Mouse (Mus musculus) liver, postnatal 0 days (tissue): Measurements from ENCODE around the gene Plekhg6. TPM values are rescaled to one million over a fixed set of nuclear protein-coding genes. Genes with fewer than 3 reads are reported as not detected.

Experiments used
- ATAC-seq: fragments of 200-750 bp; cut with Nextera tagmentation; 2 replicates; pipeline ENCODE4 v1.8.0; 2017; ENCODE audit warnings: mild to moderate bottlenecking, moderate library complexity
- DNase-seq: peaks from one replicate; pipeline ENCODE4 v3.0.0-alpha.2; 2016
- H3K27ac ChIP-seq: fragments of 300-500 bp; sonication (generic); 2 replicates; pipeline ENCODE4 v1.5.1; 2014; ENCODE audit warnings: antibody characterized with exemption, moderate library complexity, mild to moderate bottlenecking, low read depth
- H3K27me3 ChIP-seq: fragments of 300-500 bp; sonication (generic); 2 replicates; pipeline ENCODE4 v1.6.1; 2014; ENCODE audit warnings: low read length, control low read depth, mixed read lengths; ENCODE audit not compliant: insufficient read depth
- H3K36me3 ChIP-seq: fragments of 300-500 bp; sonication (generic); replicated peaks from 2 replicates; pipeline ENCODE4 v1.6.1; 2014; ENCODE audit warnings: mild to moderate bottlenecking, control low read depth, low read length, moderate library complexity, mixed read lengths; ENCODE audit not compliant: insufficient read depth
- H3K4me1 ChIP-seq: fragments of 300-500 bp; sonication (generic); 2 replicates; pipeline ENCODE4 v1.6.1; 2014; ENCODE audit warnings: antibody characterized with exemption, mild to moderate bottlenecking, control low read depth; ENCODE audit not compliant: insufficient read depth
- H3K4me2 ChIP-seq: fragments of 300-500 bp; sonication (generic); 2 replicates; pipeline ENCODE4 v1.6.1; 2014; ENCODE audit warnings: low read depth, mild to moderate bottlenecking, low read length, moderate library complexity, mixed read lengths
- H3K4me3 ChIP-seq: fragments of 300-500 bp; sonication (generic); 2 replicates; pipeline ENCODE4 v1.5.1; 2014; ENCODE audit warnings: low read depth, low read length
- H3K9ac ChIP-seq: fragments of 300-500 bp; sonication (generic); replicated peaks from 2 replicates; pipeline ENCODE4 v1.6.1; 2014; ENCODE audit warnings: mild to moderate bottlenecking, moderate library complexity
- H3K9me3 ChIP-seq: fragments of 300-500 bp; sonication (generic); 2 replicates; pipeline ENCODE4 v1.6.1; 2016; ENCODE audit warnings: mild to moderate bottlenecking, control low read depth, low read length, mixed read lengths
- CTCF ChIP-seq: sonication (generic); IDR thresholded peaks from 2 replicates; pipeline ENCODE4 v1.5.1; 2016; ENCODE audit warnings: antibody characterized with exemption, low read depth
- EP300 ChIP-seq: IDR thresholded peaks from 2 replicates; pipeline ENCODE4 v1.6.1; 2016; ENCODE audit warnings: antibody characterized with exemption, low read depth, mild to moderate bottlenecking
- WGBS: fragments of 180-500 bp; shearing (Covaris S2); extraction: QIAGEN DNeasy Blood & Tissue Kit; methylation state at CpG from one replicate; pipeline ENCODE4 v1.1.7; 2014; ENCODE audit not compliant: insufficient replicate concordance; 5-methylcytosine and 5-hydroxymethylcytosine counted together
- polyA plus RNA-seq: library from polyadenylated mRNA; unstranded; fragments of >200 nt; fragmentation: Nextera tagmentation; extraction: Ambion mirVana; gene quantifications from 2 replicates; pipeline ENCODE4 v1.2.1, GENCODE M21; 2015

Plekhg6 gene
- polyA plus RNA-seq, 1 experiment from 2014 or later, result 1.2 TPM

DNA sequence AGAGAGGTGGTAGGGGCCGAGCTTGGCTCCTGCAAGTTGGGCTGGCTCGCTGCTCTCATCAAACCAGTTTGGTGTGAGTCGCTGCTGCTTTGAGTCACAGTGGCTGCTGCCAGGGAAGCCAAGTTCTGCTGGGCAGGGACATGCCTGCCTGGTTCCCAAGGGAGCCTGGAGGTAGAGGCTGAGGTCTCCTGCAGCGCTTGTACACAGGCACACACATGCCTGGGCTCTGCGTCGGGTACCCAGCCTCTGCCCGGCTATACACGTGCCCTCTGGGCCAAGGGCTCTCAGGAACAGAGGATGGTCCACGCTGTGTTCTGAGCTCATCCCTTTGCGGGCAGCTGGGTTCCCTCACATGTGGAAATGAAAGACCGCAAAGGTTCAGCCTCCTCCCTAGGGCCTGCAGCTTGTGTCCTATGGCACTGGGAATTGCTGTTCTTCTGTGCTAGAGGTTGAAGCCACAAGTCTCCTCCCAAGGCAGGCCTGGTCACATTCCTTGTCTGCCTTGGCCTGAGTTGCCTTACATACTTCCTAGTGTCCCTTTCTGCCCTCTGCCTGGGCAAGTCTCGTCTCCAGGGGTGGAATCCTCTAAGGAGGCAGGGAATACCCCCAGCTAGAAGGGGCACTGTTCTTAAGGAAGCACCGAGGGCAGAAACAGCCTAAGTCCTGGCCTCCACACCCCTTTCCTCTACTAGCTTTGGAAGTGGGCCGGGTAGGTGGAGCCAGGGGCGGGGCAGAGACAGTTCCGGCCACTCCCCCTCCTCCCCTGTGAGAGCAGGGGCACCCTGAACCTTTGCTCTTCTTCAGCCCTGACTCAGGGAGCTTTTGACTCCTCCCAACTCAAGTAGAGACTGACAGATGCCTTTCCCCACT lies 2.8 kb downstream of the Plekhg6 start:
- H3K36me3 ChIP-seq, result no peaks in the 10 kb centered on the region
- no peak overlapping the region for H3K9ac ChIP-seq
- peaks cover 13% of the 10 kb centered on the region; the same call in 1 of the 2 replicates for H3K27me3 ChIP-seq
- no peaks in the 10 kb centered on the region for H3K9me3 ChIP-seq
- no peak overlapping the region for H3K27ac ChIP-seq
- H3K4me2 ChIP-seq, result peak overlapping the region; percentile 40
- H3K4me1 ChIP-seq, result peaks cover 18% of the 10 kb centered on the region
- no peak for TF ChIP-seq CTCF
- H3K4me3 ChIP-seq, result no peak overlapping the region
- peak; percentile 38 for ATAC-seq
- WGBS, result 48% methylated on average over 16 of the region's 16 CpGs
- DNase-seq, result peak; percentile 79

DNA sequence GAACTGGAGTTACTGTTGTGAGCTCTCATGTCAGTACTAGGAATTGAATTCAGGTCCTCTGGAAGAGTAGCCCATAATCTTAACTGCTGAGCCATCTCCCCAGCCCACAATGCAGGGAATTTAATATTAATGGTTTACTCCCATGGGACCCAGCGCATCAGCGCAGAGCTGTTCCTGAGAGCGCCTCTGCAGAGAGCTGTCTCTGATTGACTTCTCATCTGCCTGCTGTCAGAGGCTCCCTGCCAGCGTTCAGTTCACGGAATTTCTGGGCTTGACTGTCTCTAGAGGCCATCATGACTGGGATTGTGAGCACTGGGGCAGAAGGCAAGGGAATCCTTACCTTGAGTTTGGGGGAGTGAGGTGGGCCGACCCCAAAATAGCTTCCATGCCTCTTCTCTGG lies 3.6 kb downstream of the Plekhg6 start:
- H3K4me3 ChIP-seq, result no peak overlapping the region
- no peaks in the 10 kb centered on the region for H3K9me3 ChIP-seq
- no peak overlapping the region for H3K27ac ChIP-seq
- 68% methylated on average over 6 of the region's 6 CpGs for WGBS
- H3K4me1 ChIP-seq, result peaks cover 18% of the 10 kb centered on the region
- TF ChIP-seq CTCF, result no peak
- no peak for TF ChIP-seq EP300
- H3K4me2 ChIP-seq, result no peak overlapping the region
- H3K9ac ChIP-seq, result no peak overlapping the region
- no peaks in the 10 kb centered on the region for H3K36me3 ChIP-seq
- H3K27me3 ChIP-seq, result peaks cover 13% of the 10 kb centered on the region; the same call in 1 of the 2 replicates
- ATAC-seq (no peak), DNase-seq (no peak)

DNA sequence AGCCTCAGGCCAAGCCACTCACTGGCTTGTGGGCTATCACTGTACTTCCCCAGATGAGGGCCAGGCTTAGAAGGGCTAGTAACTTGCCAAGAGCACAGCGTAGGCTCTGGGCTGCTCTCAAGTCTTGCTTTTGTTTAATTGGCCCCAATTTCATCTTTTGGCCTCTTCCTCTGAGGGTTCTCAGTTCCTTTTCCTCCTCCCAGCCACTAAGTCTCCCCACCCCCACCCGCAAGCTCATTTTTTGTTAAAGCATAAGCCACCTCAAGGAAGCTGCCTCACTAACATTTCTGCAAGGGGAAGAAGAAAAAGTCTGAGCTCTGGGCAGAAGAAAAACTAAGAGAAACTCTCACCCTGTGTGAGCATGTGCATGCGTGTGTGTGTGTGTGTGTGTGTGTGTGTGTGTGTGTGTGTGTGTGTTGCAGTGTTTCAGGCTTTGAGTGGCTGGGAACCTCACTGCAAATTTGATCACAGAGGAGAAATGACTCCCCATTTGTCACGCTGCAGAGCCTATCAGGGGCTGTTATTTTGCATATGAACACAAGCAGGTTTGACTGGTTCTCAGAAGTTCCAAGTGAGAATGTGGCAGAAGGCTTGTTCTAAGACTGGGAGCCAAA lies 12.7 kb downstream of the Plekhg6 start:
- ATAC-seq (peak; percentile 18), DNase-seq (no peak)
- TF ChIP-seq CTCF, result no peak
- TF ChIP-seq EP300, result no peak
- Histone ChIP-seq H3K4me3 (no peak overlapping the region), H3K27ac (peak overlapping the region; percentile 35; the same call in 1 of the 2 replicates), H3K9ac (no peak overlapping the region), H3K27me3 (no peaks in the 10 kb centered on the region), H3K4me2 (no peak overlapping the region), H3K4me1 (peaks cover 13% of the 10 kb centered on the region), H3K9me3 (no peaks in the 10 kb centered on the region), H3K36me3 (no peaks in the 10 kb centered on the region; the same call in 1 of the 2 replicates)
- 31% methylated on average over 4 of the region's 4 CpGs for WGBS

DNA sequence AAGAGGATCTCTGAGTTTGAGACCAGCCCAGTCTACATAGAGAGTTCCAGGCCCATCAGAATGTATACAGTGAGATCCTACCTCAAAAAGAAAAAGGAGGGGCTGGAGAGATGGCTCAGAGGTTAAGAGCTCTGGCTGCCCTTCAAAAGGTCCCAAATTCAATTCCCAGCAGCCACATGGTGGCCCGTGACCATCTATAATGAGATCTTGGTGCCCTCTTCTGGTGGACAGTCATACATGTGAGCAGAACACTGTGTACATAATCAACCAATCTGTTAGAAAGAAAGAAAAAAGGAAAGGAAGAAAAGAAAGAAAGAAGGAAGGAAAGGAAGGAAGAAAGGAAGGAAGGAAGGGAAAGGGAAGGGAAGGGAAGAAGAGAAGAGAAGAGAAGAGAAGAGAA lies 14.5 kb downstream of the Plekhg6 start:
- Histone ChIP-seq H3K9me3 (no peaks in the 10 kb centered on the region), H3K27ac (no peak overlapping the region), H3K4me3 (no peak overlapping the region), H3K4me1 (peaks cover 16% of the 10 kb centered on the region), H3K27me3 (no peaks in the 10 kb centered on the region), H3K36me3 (peaks cover 10% of the 10 kb centered on the region), H3K9ac (no peak overlapping the region), H3K4me2 (no peak overlapping the region)
- no peak for ATAC-seq
- TF ChIP-seq CTCF (peak; percentile 45), EP300 (no peak)
- DNase-seq, result no peak
- WGBS, result 72% methylated on average over 1 of the region's 1 CpGs

DNA sequence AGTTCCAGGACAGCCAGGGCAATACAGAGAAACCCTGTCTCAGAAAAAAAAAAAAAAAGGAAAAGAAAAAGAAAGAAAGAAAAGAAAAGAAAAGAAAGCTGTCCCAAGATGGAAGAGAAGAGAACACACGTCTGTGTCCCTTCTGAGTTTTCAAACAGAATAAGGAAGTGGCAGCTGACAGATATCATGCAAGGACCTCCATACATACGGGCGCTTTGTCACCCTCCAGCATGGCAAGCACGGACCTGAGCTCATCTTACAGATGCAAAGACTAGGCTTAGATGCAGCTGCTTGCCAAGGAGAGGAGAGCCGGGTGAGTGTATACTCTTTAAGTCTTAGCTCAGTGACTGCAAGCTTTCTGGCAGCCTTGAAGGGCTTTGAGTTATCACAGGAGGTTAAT lies 15.1 kb downstream of the Plekhg6 start:
- WGBS, result 67% methylated on average over 5 of the region's 5 CpGs
- ATAC-seq, result no peak

DNA sequence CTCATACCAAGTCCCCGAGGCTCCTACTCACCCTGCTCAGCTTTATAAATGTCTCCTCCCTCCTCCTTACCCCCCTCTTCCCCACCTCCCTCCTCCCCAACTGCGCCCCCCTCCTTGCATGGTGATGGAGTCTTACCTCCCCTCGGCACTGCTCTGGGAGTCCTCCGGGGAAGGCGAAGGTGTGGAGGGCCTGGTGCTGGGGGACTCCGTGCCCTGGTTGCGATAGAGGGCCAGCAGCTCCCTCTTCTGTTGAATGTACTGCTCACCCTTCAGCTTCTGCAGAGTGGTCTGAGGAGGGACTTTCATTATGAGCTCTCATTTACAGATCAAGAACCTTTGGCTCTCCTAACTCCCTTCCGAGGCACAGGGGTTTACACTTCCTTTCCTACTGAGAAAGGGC lies 16.1 kb downstream of the Plekhg6 start:
- DNase-seq (no peak), ATAC-seq (no peak)
- no peaks in the 10 kb centered on the region for H3K27me3 ChIP-seq
- 19% methylated on average over 8 of the region's 8 CpGs for WGBS
- peaks cover 20% of the 10 kb centered on the region for H3K4me1 ChIP-seq
- no peak overlapping the region for H3K9ac ChIP-seq
- H3K9me3 ChIP-seq, result no peaks in the 10 kb centered on the region
- H3K27ac ChIP-seq, result peak overlapping the region; percentile 29; the same call in 1 of the 2 replicates
- H3K36me3 ChIP-seq, result peaks cover 23% of the 10 kb centered on the region
- no peak overlapping the region for H3K4me2 ChIP-seq
- TF ChIP-seq EP300, result no peak
- peak; percentile 48 for TF ChIP-seq CTCF
- no peak overlapping the region for H3K4me3 ChIP-seq

More for the DNA sequence above, 15.1 kb downstream of the Plekhg6 start:
- Histone ChIP-seq H3K27me3 (no peaks in the 10 kb centered on the region), H3K36me3 (peaks cover 16% of the 10 kb centered on the region), H3K4me1 (peaks cover 17% of the 10 kb centered on the region), H3K27ac (no peak overlapping the region), H3K9me3 (no peaks in the 10 kb centered on the region), H3K4me3 (no peak overlapping the region), H3K9ac (no peak overlapping the region), H3K4me2 (no peak overlapping the region)
- DNase-seq, result no peak
- TF ChIP-seq EP300 (no peak), CTCF (no peak)
